Mouse (Mus musculus) splenic B cell, adult 2 months (primary cell): ENCODE measurements at regions not wholly inside any gene's neighbourhood (a gene's known extent, or its start where the extent isn't known, plus 50 kb on each side); places are given as distances from the start of the nearest gene placed in this dataset.

Source experiments
- DNase-seq: peaks from one replicate; pipeline ENCODE4 v3.0.0-alpha.2; 2011; ENCODE audit warnings: low read depth, low spot score
- H3K27me3 ChIP-seq: 2 replicates; pipeline ENCODE4 v1.6.1; 2012; ENCODE audit warnings: mild to moderate bottlenecking, low read length, moderate library complexity, mixed read lengths; ENCODE audit not compliant: control insufficient read depth, poor library complexity, insufficient read depth, severe bottlenecking
- H3K36me3 ChIP-seq: 2 replicates; pipeline ENCODE4 v1.6.1; 2012; ENCODE audit warnings: mild to moderate bottlenecking, low read length, moderate library complexity, mixed read lengths; ENCODE audit not compliant: control insufficient read depth, poor library complexity, insufficient read depth, severe bottlenecking

- no peak for DNase-seq
- H3K27me3 ChIP-seq = no peaks in the 10 kb centered on the region
- H3K36me3 ChIP-seq = no peaks in the 10 kb centered on the region
These were observed 110.8 kb upstream of the Dcn start for GRCm38 (mm10) chr10:97368625-97369024.

GRCm38 (mm10) chr10:97375824-97376223 lies 103.6 kb upstream of the Dcn start:
- peak; percentile 72 for DNase-seq
- Histone ChIP-seq H3K36me3 (no peaks in the 10 kb centered on the region), H3K27me3 (no peaks in the 10 kb centered on the region)

GRCm38 (mm10) chr10:97376376-97376775 lies 103.0 kb upstream of the Dcn start:
- Histone ChIP-seq H3K36me3 (no peaks in the 10 kb centered on the region), H3K27me3 (no peaks in the 10 kb centered on the region)
- no peak for DNase-seq

- no peak for DNase-seq
- Histone ChIP-seq H3K27me3 (no peaks in the 10 kb centered on the region), H3K36me3 (no peaks in the 10 kb centered on the region)
These were observed 97.8 kb upstream of the Dcn start for GRCm38 (mm10) chr10:97381586-97381985.

GRCm38 (mm10) chr10:97383881-97384280 lies 95.5 kb upstream of the Dcn start:
- no peak for DNase-seq
- no peaks in the 10 kb centered on the region for H3K27me3 ChIP-seq
- H3K36me3 ChIP-seq = no peaks in the 10 kb centered on the region

- no peak for DNase-seq
- H3K27me3 ChIP-seq = no peaks in the 10 kb centered on the region
- H3K36me3 ChIP-seq = no peaks in the 10 kb centered on the region
These were observed 92.1 kb upstream of the Dcn start for GRCm38 (mm10) chr10:97387196-97387876.

- Histone ChIP-seq H3K36me3 (no peaks in the 10 kb centered on the region), H3K27me3 (no peaks in the 10 kb centered on the region)
- DNase-seq = no peak
These were observed 89.5 kb upstream of the Dcn start for GRCm38 (mm10) chr10:97389647-97390590.

GRCm38 (mm10) chr10:97397062-97397771 lies 82.2 kb upstream of the Dcn start:
- DNase-seq = no peak
- no peaks in the 10 kb centered on the region for H3K36me3 ChIP-seq
- H3K27me3 ChIP-seq = no peaks in the 10 kb centered on the region

- Histone ChIP-seq H3K27me3 (no peaks in the 10 kb centered on the region), H3K36me3 (no peaks in the 10 kb centered on the region)
- no peak for DNase-seq
These were observed 81.5 kb upstream of the Dcn start for GRCm38 (mm10) chr10:97397896-97398295.

GRCm38 (mm10) chr10:97402524-97402923 lies 76.9 kb upstream of the Dcn start:
- no peak for DNase-seq
- no peaks in the 10 kb centered on the region for H3K27me3 ChIP-seq

GRCm38 (mm10) chr10:97404076-97404787 lies 75.2 kb upstream of the Dcn start:
- no peak for DNase-seq
- Histone ChIP-seq H3K27me3 (no peaks in the 10 kb centered on the region), H3K36me3 (no peaks in the 10 kb centered on the region)

More at GRCm38 (mm10) chr10:97402524-97402923, 76.9 kb upstream of the Dcn start:
- no peaks in the 10 kb centered on the region for H3K36me3 ChIP-seq

GRCm38 (mm10) chr10:97409181-97409581 lies 70.2 kb upstream of the Dcn start:
- Histone ChIP-seq H3K27me3 (no peaks in the 10 kb centered on the region; the same call in 1 of the 2 replicates), H3K36me3 (no peaks in the 10 kb centered on the region)
- no peak for DNase-seq

GRCm38 (mm10) chr10:97409909-97410308 lies 69.5 kb upstream of the Dcn start:
- DNase-seq = no peak
- H3K27me3 ChIP-seq = no peaks in the 10 kb centered on the region; the same call in 1 of the 2 replicates
- H3K36me3 ChIP-seq = no peaks in the 10 kb centered on the region

- Histone ChIP-seq H3K27me3 (no peaks in the 10 kb centered on the region), H3K36me3 (no peaks in the 10 kb centered on the region)
- no peak for DNase-seq
These were observed 56.8 kb upstream of the Dcn start for GRCm38 (mm10) chr10:97422579-97422978.
